ENCODE assay signal across 7 mouse cellular contexts in genomic region chr13:64364258-64364657, GRCm38 (mm10). TPM values are rescaled to one million over a fixed set of nuclear protein-coding genes. Genes with fewer than 3 reads are reported as not detected.
DNase-seq lines count a peak whose midpoint lies in the region; ATAC-seq and TF ChIP-seq lines count a peak whose summit lies in the region.

No protein-coding gene starts in this region.

- peaks cover 8% of the 10 kb centered on the region for H3K4me1 ChIP-seq in kidney, postnatal 0 days (replicated peaks; ENCODE audit: insufficient read depth, low read length)
- H3K4me1 ChIP-seq in kidney, embryonic 15.5 days: peaks cover 13% of the 10 kb centered on the region
- peaks cover 22% of the 10 kb centered on the region for H3K4me1 ChIP-seq in E14TG2a.4 (replicated peaks; ENCODE audit: low read depth, low read length)

- no peak overlapping the region for H3K9ac ChIP-seq in kidney, postnatal 0 days (ENCODE audit: low read depth, low read length)
- H3K9ac ChIP-seq in kidney, embryonic 15.5 days: no peak overlapping the region

- ATAC-seq in kidney, postnatal 0 days (replicated peaks; ENCODE audit: low FRiP score, low read depth): no peak
- no peak for ATAC-seq in kidney, embryonic 15.5 days (replicated peaks; ENCODE audit: low FRiP score)
- peak; percentile 81; the same call in 1 of the 2 replicates for ATAC-seq in neutrophil, adult 5-6 weeks (ENCODE audit: extremely low read depth, insufficient number of reproducible peaks, low FRiP score, poor library complexity, severe bottlenecking)

- no peaks in the 10 kb centered on the region for H3K27me3 ChIP-seq in kidney, postnatal 0 days (ENCODE audit: insufficient read depth, low read length)
- no peaks in the 10 kb centered on the region for H3K27me3 ChIP-seq in kidney, embryonic 15.5 days
- peaks cover 3% of the 10 kb centered on the region; the same call in 1 of the 2 replicates for H3K27me3 ChIP-seq in E14TG2a.4 (ENCODE audit: insufficient read depth, low read length)

- H3K36me3 ChIP-seq in kidney, postnatal 0 days (ENCODE audit: insufficient read depth, low read length): peaks cover 48% of the 10 kb centered on the region
- H3K36me3 ChIP-seq in kidney, embryonic 15.5 days: peaks cover 63% of the 10 kb centered on the region
- peaks cover 65% of the 10 kb centered on the region for H3K36me3 ChIP-seq in E14TG2a.4 (ENCODE audit: insufficient read depth, low read length)

- no peak overlapping the region for H3K4me2 ChIP-seq in kidney, postnatal 0 days (ENCODE audit: low read length)
- no peak overlapping the region for H3K4me2 ChIP-seq in kidney, embryonic 15.5 days

- no peak overlapping the region for H3K4me3 ChIP-seq in kidney, postnatal 0 days (replicated peaks; ENCODE audit: low read depth, low read length)
- H3K4me3 ChIP-seq in kidney, embryonic 15.5 days (replicated peaks): no peak overlapping the region
- no peak overlapping the region for H3K4me3 ChIP-seq in E14TG2a.4 (replicated peaks; ENCODE audit: low read length)

- 85% methylated on average over 2 of the region's 2 CpGs for WGBS in kidney, postnatal 0 days
- 89% methylated on average over 2 of the region's 2 CpGs for WGBS in kidney, embryonic 15.5 days

- peak; percentile 36 for DNase-seq in kidney, postnatal 0 days (ENCODE audit: low spot score)
- peak; percentile 78 for DNase-seq in ZHBTc4 (ENCODE audit: low read depth, low spot score)
- peak; percentile 36 for DNase-seq in heart, postnatal 4 days
- no peak for DNase-seq in ovary, adult 18-20 months (ENCODE audit: low spot score)

- H3K9me3 ChIP-seq in kidney, postnatal 0 days (replicated peaks; ENCODE audit: low read length): no peaks in the 10 kb centered on the region
- no peaks in the 10 kb centered on the region for H3K9me3 ChIP-seq in kidney, embryonic 15.5 days (replicated peaks)
- no peaks in the 10 kb centered on the region for H3K9me3 ChIP-seq in E14TG2a.4 (ENCODE audit: low read length)

- TF ChIP-seq CTCF in kidney, postnatal 0 days (IDR thresholded peaks at IDR 0.05; ENCODE audit: low read depth): peak; percentile 63
- TF ChIP-seq CTCF in E14TG2a.4 (conservative IDR thresholded peaks at IDR 0.05; ENCODE audit: low read length): peak; percentile 24

- H3K27ac ChIP-seq in kidney, postnatal 0 days: no peak overlapping the region
- no peak overlapping the region for H3K27ac ChIP-seq in kidney, embryonic 15.5 days

RNA-seq across cellular contexts. Expression of gene Ctsl, which starts 6.4 kb away (rescaled TPM):
- polyA plus RNA-seq in kidney, postnatal 0 days (2015; fragmentation: Nextera tagmentation; extraction: Ambion mirVana): 482 and 514 TPM in 2 replicates
- 306 and 318 TPM in 2 replicates for polyA plus RNA-seq in kidney, embryonic 15.5 days (2015; fragmentation: Nextera tagmentation; extraction: Ambion mirVana)
- 100 to 1,000 TPM; 206 to 217 TPM for total RNA-seq in heart, postnatal 4 days (2021)
- 19.3 and 21.0 TPM in 2 replicates for total RNA-seq in neutrophil, adult 5-6 weeks (2017)

RNA-seq across cellular contexts. Expression of gene Aaed1, which starts 51.7 kb away (rescaled TPM):
- polyA plus RNA-seq in kidney, postnatal 0 days (2015; fragmentation: Nextera tagmentation; extraction: Ambion mirVana): 53.9 and 56.2 TPM in 2 replicates
- polyA plus RNA-seq in kidney, embryonic 15.5 days (2015; fragmentation: Nextera tagmentation; extraction: Ambion mirVana): 56.5 and 58.1 TPM in 2 replicates
- total RNA-seq in heart, postnatal 4 days (2021): 10 to 100 TPM; 54.7 to 57.2 TPM
- 64.6 and 69.6 TPM in 2 replicates for total RNA-seq in neutrophil, adult 5-6 weeks (2017)
